Mouse (Mus musculus): ENCODE measurements at regions not wholly inside any gene's neighbourhood (a gene's known extent, or its start where the extent isn't known, plus 50 kb on each side); places are given as distances from the start of the nearest gene placed in this dataset.

- TF ChIP-seq CTCF (IDR thresholded peaks at IDR 0.05; ENCODE audit: borderline replicate concordance, extremely low read depth, insufficient read depth, insufficient read length) = no peak
- TF ChIP-seq POLR2A (IDR thresholded peaks at IDR 0.05; ENCODE audit: borderline replicate concordance, extremely low read depth, insufficient read depth, insufficient read length, poor library complexity, severe bottlenecking) = no peak
- no peak for DNase-seq (ENCODE audit: low read depth)
Measured at GRCm38 (mm10) chr11:64297825-64298224, 137.3 kb upstream of the Hs3st3a1 start.

GRCm38 (mm10) chr11:64288236-64288635 lies 146.9 kb upstream of the Hs3st3a1 start:
- no peak for DNase-seq (ENCODE audit: low read depth)
- TF ChIP-seq POLR2A (IDR thresholded peaks at IDR 0.05; ENCODE audit: borderline replicate concordance, extremely low read depth, insufficient read depth, insufficient read length, poor library complexity, severe bottlenecking) = no peak
- TF ChIP-seq CTCF (IDR thresholded peaks at IDR 0.05; ENCODE audit: borderline replicate concordance, extremely low read depth, insufficient read depth, insufficient read length) = no peak

DNA sequence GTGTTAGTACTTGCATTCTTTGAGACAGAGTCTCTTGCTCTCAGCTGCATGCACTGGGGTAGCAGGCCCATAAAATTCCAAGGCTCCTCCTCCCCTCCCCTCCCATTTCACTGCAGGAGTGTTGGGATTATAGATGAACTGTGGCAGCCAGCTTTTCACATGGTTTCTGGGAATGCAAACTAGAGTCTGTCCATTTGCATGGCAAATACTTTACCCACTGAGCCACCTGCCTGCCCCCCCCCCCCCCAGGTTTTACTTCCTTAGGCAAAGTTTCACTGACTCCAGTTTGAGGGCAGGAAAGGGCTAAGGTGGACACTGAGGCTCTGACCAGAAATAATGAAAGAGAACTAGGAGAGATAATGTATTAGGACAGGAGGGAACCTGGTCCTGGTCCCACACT lies 147.6 kb upstream of the Hs3st3a1 start:
- no peak for DNase-seq (ENCODE audit: low read depth)
- no peak for TF ChIP-seq POLR2A (IDR thresholded peaks at IDR 0.05; ENCODE audit: borderline replicate concordance, extremely low read depth, insufficient read depth, insufficient read length, poor library complexity, severe bottlenecking)
- TF ChIP-seq CTCF (IDR thresholded peaks at IDR 0.05; ENCODE audit: borderline replicate concordance, extremely low read depth, insufficient read depth, insufficient read length) = no peak

GRCm38 (mm10) chr11:64281781-64282180 lies 153.4 kb upstream of the Hs3st3a1 start:
- peak; percentile 56 for DNase-seq (ENCODE audit: low read depth)
- TF ChIP-seq POLR2A (IDR thresholded peaks at IDR 0.05; ENCODE audit: borderline replicate concordance, extremely low read depth, insufficient read depth, insufficient read length, poor library complexity, severe bottlenecking) = no peak
- no peak for TF ChIP-seq CTCF (IDR thresholded peaks at IDR 0.05; ENCODE audit: borderline replicate concordance, extremely low read depth, insufficient read depth, insufficient read length)

DNA sequence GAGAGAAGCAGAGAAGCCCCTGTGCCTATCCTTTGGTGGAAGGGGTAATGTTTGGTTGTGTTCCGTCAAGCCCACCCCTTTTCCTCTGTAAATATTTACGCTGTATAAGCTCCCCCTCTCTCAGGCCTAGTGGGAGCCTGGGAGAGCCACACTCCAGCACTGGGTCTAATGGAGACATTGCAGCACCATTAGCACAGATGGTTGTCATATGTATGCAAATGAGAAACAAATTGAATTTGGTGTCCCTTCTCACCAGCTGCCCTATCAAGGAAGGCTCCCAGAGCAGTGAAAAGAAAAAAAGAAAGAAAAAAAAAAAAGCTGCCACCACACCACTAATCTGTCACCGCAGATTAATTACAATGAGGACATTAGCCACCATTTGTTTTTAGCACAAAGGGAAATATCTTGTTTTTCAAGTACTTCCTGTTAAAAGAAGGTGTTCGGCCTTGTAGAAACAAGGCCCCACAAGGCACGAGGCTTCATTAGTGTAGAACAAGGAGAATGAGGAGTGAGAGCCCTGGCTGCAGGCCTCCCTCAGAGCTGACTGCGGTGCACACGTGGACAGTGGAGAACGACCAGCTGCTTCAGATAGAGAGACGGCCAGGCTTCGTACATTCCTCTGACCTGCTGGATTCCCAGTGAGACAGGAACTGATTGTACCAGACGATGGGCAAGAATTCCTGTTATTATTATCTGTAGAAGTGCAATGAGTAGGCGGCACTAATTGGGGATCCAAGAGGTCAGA lies 156.7 kb upstream of the Hs3st3a1 start:
- DNase-seq (ENCODE audit: low read depth) = peak; percentile 87
- TF ChIP-seq CTCF (IDR thresholded peaks at IDR 0.05; ENCODE audit: borderline replicate concordance, extremely low read depth, insufficient read depth, insufficient read length) (no peak), POLR2A (IDR thresholded peaks at IDR 0.05; ENCODE audit: borderline replicate concordance, extremely low read depth, insufficient read depth, insufficient read length, poor library complexity, severe bottlenecking) (no peak)

DNA sequence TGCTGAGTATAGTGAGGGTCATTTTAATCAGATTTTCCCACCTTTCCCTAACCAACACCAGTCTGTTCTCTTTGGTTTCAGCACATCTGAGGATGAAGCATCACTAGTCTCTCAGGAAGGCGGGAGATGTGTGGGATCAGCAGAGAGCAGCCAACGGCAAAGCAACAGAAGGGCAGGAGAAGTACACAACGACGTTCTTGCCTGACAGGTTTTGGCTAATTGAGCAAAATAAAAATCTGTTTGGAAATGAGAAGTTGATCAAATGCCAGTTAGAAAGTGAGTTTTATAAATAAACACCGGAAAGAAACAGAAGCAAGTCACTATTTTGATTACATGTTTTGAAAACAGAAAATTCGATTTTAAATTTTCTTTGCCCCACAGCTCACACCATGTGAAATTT lies 161.4 kb upstream of the Hs3st3a1 start:
- TF ChIP-seq POLR2A (IDR thresholded peaks at IDR 0.05; ENCODE audit: borderline replicate concordance, extremely low read depth, insufficient read depth, insufficient read length, poor library complexity, severe bottlenecking) (no peak), CTCF (IDR thresholded peaks at IDR 0.05; ENCODE audit: borderline replicate concordance, extremely low read depth, insufficient read depth, insufficient read length) (no peak)
- DNase-seq (ENCODE audit: low read depth) = peak; percentile 56

DNA sequence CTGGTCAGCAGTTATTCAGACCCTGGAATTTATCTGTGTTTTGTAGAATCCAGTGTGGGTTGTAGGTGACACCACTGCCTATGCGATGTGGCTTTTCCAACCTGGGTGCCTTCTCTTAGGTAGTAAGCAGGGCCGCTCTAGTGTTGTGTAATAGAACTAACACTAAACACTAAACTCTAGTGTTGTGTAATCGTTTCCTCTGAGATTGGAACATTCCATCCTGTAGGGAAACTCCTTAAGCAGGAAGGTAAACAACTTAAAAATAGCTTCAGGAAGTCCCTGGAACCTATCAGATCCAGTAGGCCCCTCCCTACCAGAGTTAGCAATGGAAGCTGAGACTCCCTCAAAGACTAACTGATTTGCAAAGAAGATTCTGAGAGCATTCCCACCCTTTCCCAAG lies 161.9 kb upstream of the Hs3st3a1 start:
- no peak for TF ChIP-seq CTCF (IDR thresholded peaks at IDR 0.05; ENCODE audit: borderline replicate concordance, extremely low read depth, insufficient read depth, insufficient read length)
- no peak for TF ChIP-seq POLR2A (IDR thresholded peaks at IDR 0.05; ENCODE audit: borderline replicate concordance, extremely low read depth, insufficient read depth, insufficient read length, poor library complexity, severe bottlenecking)
- no peak for DNase-seq (ENCODE audit: low read depth)

GRCm38 (mm10) chr11:64268121-64268520 lies 167.0 kb upstream of the Hs3st3a1 start:
- DNase-seq (ENCODE audit: low read depth) = no peak
- TF ChIP-seq CTCF (IDR thresholded peaks at IDR 0.05; ENCODE audit: borderline replicate concordance, extremely low read depth, insufficient read depth, insufficient read length) (no peak), POLR2A (IDR thresholded peaks at IDR 0.05; ENCODE audit: borderline replicate concordance, extremely low read depth, insufficient read depth, insufficient read length, poor library complexity, severe bottlenecking) (no peak)

- TF ChIP-seq CTCF (IDR thresholded peaks at IDR 0.05; ENCODE audit: borderline replicate concordance, extremely low read depth, insufficient read depth, insufficient read length) (no peak), POLR2A (IDR thresholded peaks at IDR 0.05; ENCODE audit: borderline replicate concordance, extremely low read depth, insufficient read depth, insufficient read length, poor library complexity, severe bottlenecking) (no peak)
Measured at GRCm38 (mm10) chr11:64267547-64267946, 167.6 kb upstream of the Hs3st3a1 start.

DNA sequence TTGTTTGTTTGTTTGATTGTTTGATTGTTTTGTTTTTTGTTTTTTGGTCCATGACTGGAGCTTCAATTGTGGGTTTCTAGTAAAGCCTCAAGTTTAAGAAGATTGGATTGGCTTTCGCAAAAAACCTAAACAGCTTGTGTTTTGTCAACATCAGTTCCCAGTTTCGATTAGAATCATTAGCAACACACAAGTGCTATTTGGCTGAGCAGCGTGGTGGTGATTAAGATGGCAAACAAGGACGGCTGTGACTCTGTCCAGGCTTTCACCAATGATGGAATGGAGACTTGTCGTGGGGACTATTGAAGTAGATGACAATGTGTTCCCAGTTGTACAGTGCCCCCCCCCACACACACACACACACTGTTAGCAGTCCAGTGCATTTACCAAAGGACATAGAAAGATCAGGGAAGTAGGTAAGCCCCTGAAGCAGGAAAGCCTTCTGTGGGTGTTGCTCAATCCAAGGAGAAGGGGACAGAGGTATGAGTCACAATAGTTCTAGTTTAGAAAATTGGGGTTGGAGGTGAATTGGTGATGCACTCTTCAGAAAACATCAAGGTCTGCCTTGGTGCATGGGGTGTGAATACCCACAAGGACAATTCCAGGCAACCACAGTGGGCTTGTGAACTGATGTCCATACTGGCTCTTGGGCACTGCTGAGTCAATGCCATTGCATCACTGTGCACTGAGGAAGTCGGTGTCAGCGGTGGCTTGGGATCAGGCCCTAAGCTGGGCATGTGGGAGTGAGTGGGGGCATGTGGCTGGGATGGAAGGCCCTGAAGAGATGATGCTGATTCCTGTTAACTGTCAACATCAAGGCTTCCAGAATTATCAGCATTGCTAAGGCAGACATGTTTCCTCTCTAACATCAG lies 174.5 kb upstream of the Cox10 start:
- TF ChIP-seq CTCF (IDR thresholded peaks at IDR 0.05; ENCODE audit: borderline replicate concordance, extremely low read depth, insufficient read depth, insufficient read length) = no peak
- no peak for TF ChIP-seq POLR2A (IDR thresholded peaks at IDR 0.05; ENCODE audit: borderline replicate concordance, extremely low read depth, insufficient read depth, insufficient read length, poor library complexity, severe bottlenecking)
- peak; percentile 52 for DNase-seq (ENCODE audit: low read depth)

More at GRCm38 (mm10) chr11:64267547-64267946, 167.6 kb upstream of the Hs3st3a1 start:
- DNase-seq (ENCODE audit: low read depth) = peak; percentile 35

DNA sequence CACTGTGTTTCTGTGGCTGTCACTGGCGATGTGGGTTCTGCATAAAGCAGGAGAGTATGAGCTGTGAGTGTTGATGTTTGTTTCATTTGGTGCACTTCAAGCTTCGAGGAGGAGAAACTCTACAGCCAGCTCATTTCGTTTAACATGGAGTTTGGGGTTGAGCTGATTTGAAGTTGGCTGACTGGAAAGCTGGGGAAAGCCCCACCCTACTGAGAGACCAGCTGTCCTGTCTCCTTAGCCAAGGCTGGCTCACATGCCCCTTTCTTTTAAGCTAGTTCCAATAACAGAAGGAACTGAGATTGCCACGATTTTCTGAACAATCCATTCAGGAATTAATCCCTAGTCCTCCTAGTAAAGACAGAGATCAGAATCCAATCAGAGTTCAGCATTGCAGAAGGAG lies 157.6 kb upstream of the Cox10 start:
- TF ChIP-seq CTCF (IDR thresholded peaks at IDR 0.05; ENCODE audit: borderline replicate concordance, extremely low read depth, insufficient read depth, insufficient read length) = no peak
- TF ChIP-seq POLR2A (IDR thresholded peaks at IDR 0.05; ENCODE audit: borderline replicate concordance, extremely low read depth, insufficient read depth, insufficient read length, poor library complexity, severe bottlenecking) = no peak
- DNase-seq (ENCODE audit: low read depth) = no peak

All from brain, embryonic 14.5 days (tissue).